7 mouse cellular contexts compared by ENCODE assay signal in the genomic region with DNA sequence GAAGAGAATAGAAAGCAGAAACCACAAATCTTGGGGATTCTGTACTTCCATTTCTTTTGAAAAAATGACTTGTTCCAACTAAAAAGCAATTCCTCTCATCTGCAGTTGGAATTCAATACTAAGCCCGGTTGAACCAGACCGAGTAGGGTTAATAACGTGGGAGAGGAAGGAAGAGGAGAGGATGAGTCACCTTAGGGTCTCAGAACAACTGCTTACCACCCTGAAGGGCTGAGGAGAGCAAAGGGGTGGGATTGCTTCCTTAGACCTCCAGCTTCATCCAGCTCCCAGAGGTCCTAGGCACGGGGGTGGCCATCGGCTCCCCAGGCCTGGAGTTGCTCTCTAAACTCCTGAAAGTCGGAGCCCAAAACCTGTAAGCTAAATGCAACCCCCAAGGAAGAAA. TPM values are rescaled to one million over a fixed set of nuclear protein-coding genes. Genes with fewer than 3 reads are reported as not detected.
DNase-seq lines count a peak whose midpoint lies in the region; ATAC-seq and TF ChIP-seq lines count a peak whose summit lies in the region.

No protein-coding gene starts in this region.

- H3K4me2 ChIP-seq in lung, postnatal 0 days (replicated peaks; ENCODE audit: low read depth, low read length) = peak overlapping the region; percentile 79
- peak overlapping the region; percentile 70 for H3K4me2 ChIP-seq in forebrain, embryonic 12.5 days
- H3K4me2 ChIP-seq in limb, embryonic 15.5 days = peak overlapping the region; percentile 82
- H3K4me2 ChIP-seq in stomach, embryonic 16.5 days (ENCODE audit: low read depth, low read length) = peak overlapping the region; percentile 83

- TF ChIP-seq EP300 in lung, postnatal 0 days (IDR thresholded peaks at IDR 0.05) = no peak

- H3K9ac ChIP-seq in lung, postnatal 0 days (replicated peaks; ENCODE audit: low read depth) = peak overlapping the region; percentile 57
- peak overlapping the region; percentile 74 for H3K9ac ChIP-seq in forebrain, embryonic 12.5 days
- peak overlapping the region; percentile 70 for H3K9ac ChIP-seq in limb, embryonic 15.5 days
- peak overlapping the region; percentile 79 for H3K9ac ChIP-seq in stomach, embryonic 16.5 days (ENCODE audit: low read length)

- peak overlapping the region; percentile 73 for H3K4me3 ChIP-seq in lung, postnatal 0 days (ENCODE audit: low read depth, low read length)
- peak overlapping the region; percentile 69 for H3K4me3 ChIP-seq in forebrain, embryonic 12.5 days (replicated peaks)
- H3K4me3 ChIP-seq in limb, embryonic 15.5 days = peak overlapping the region; percentile 65
- peak overlapping the region; percentile 56 for H3K4me3 ChIP-seq in stomach, embryonic 16.5 days (replicated peaks; ENCODE audit: low read length)

- ATAC-seq in lung, postnatal 0 days = no peak
- no peak for ATAC-seq in forebrain, embryonic 12.5 days (ENCODE audit: low FRiP score)
- ATAC-seq in limb, embryonic 15.5 days (ENCODE audit: insufficient number of reproducible peaks, low FRiP score, low TSS enrichment, low read depth) = no peak
- ATAC-seq in stomach, embryonic 16.5 days (ENCODE audit: insufficient read depth, low FRiP score) = no peak

- no peaks in the 10 kb centered on the region for H3K27me3 ChIP-seq in lung, postnatal 0 days (replicated peaks; ENCODE audit: insufficient read depth, low read length)
- H3K27me3 ChIP-seq in forebrain, embryonic 12.5 days = no peaks in the 10 kb centered on the region
- H3K27me3 ChIP-seq in limb, embryonic 15.5 days = no peaks in the 10 kb centered on the region
- no peaks in the 10 kb centered on the region for H3K27me3 ChIP-seq in stomach, embryonic 16.5 days (ENCODE audit: control insufficient read depth, insufficient read depth, low read length)

- no peaks in the 10 kb centered on the region for H3K9me3 ChIP-seq in lung, postnatal 0 days (ENCODE audit: low read length)
- no peaks in the 10 kb centered on the region for H3K9me3 ChIP-seq in forebrain, embryonic 12.5 days
- no peaks in the 10 kb centered on the region for H3K9me3 ChIP-seq in limb, embryonic 15.5 days
- H3K9me3 ChIP-seq in stomach, embryonic 16.5 days (replicated peaks; ENCODE audit: control insufficient read depth, low read length) = no peaks in the 10 kb centered on the region

- DNase-seq in lung, postnatal 0 days (ENCODE audit: low spot score) = no peak
- no peak for DNase-seq in lung, postnatal 4 days
- no peak for DNase-seq in urinary bladder, postnatal 14 days (ENCODE audit: low spot score)
- DNase-seq in right cerebral cortex, adult 2 months (ENCODE audit: low spot score in 2 of 2) = no peak

- 6% methylated on average over 6 of the region's 6 CpGs for WGBS in lung, postnatal 0 days
- 15% methylated on average over 6 of the region's 6 CpGs for WGBS in forebrain, embryonic 12.5 days
- WGBS in limb, embryonic 15.5 days = 12% methylated on average over 6 of the region's 6 CpGs
- 6% methylated on average over 6 of the region's 6 CpGs for WGBS in stomach, embryonic 16.5 days

- H3K36me3 ChIP-seq in lung, postnatal 0 days (ENCODE audit: insufficient read depth, low read length) = peaks cover 10% of the 10 kb centered on the region; the same call in 1 of the 2 replicates
- H3K36me3 ChIP-seq in forebrain, embryonic 12.5 days (replicated peaks) = peaks cover 41% of the 10 kb centered on the region
- peaks cover 44% of the 10 kb centered on the region for H3K36me3 ChIP-seq in limb, embryonic 15.5 days
- H3K36me3 ChIP-seq in stomach, embryonic 16.5 days (ENCODE audit: control insufficient read depth, insufficient read depth, low read length) = no peaks in the 10 kb centered on the region

- TF ChIP-seq CTCF in lung, postnatal 0 days (IDR thresholded peaks at IDR 0.05) = no peak

- H3K4me1 ChIP-seq in lung, postnatal 0 days (ENCODE audit: insufficient read depth, low read depth, low read length) = peaks cover 27% of the 10 kb centered on the region
- H3K4me1 ChIP-seq in forebrain, embryonic 12.5 days = peaks cover 42% of the 10 kb centered on the region
- H3K4me1 ChIP-seq in limb, embryonic 15.5 days = peaks cover 46% of the 10 kb centered on the region
- H3K4me1 ChIP-seq in stomach, embryonic 16.5 days (ENCODE audit: control insufficient read depth, insufficient read depth, low read length) = peaks cover 24% of the 10 kb centered on the region

- H3K27ac ChIP-seq in lung, postnatal 0 days (ENCODE audit: low read length) = peak overlapping the region; percentile 91
- H3K27ac ChIP-seq in forebrain, embryonic 12.5 days = peak overlapping the region; percentile 97
- peak overlapping the region; percentile 98 for H3K27ac ChIP-seq in limb, embryonic 15.5 days
- peak overlapping the region; percentile 96 for H3K27ac ChIP-seq in stomach, embryonic 16.5 days (ENCODE audit: low read length)

RNA-seq across cellular contexts. Expression of a gene that starts 0.5 kb away (rescaled TPM):
- polyA plus RNA-seq in lung, postnatal 0 days (2015; fragmentation: Nextera tagmentation; extraction: Ambion mirVana) = 44.0 and 51.9 TPM in 2 replicates
- polyA plus RNA-seq in forebrain, embryonic 12.5 days (2016; fragmentation: Nextera tagmentation; extraction: Ambion mirVana) = 55.0 and 58.9 TPM in 2 replicates
- 64.2 and 65.8 TPM in 2 replicates for polyA plus RNA-seq in limb, embryonic 15.5 days (2015; fragmentation: Nextera tagmentation; extraction: Ambion mirVana)
- 54.1 and 59.5 TPM in 2 replicates for polyA plus RNA-seq in stomach, embryonic 16.5 days (2015; fragmentation: Nextera tagmentation; extraction: Ambion mirVana)

RNA-seq across cellular contexts. Expression of a gene that starts 0.8 kb away (rescaled TPM):
- 13.6 and 13.8 TPM in 2 replicates for polyA plus RNA-seq in lung, postnatal 0 days (2015; fragmentation: Nextera tagmentation; extraction: Ambion mirVana)
- polyA plus RNA-seq in forebrain, embryonic 12.5 days (2016; fragmentation: Nextera tagmentation; extraction: Ambion mirVana) = 18.4 and 21.3 TPM in 2 replicates
- polyA plus RNA-seq in limb, embryonic 15.5 days (2015; fragmentation: Nextera tagmentation; extraction: Ambion mirVana) = 24.3 and 24.4 TPM in 2 replicates
- 17.3 and 18.2 TPM in 2 replicates for polyA plus RNA-seq in stomach, embryonic 16.5 days (2015; fragmentation: Nextera tagmentation; extraction: Ambion mirVana)

RNA-seq across cellular contexts. Expression of a gene that starts 12.7 kb away (rescaled TPM):
- 8.2 and 9.8 TPM in 2 replicates for polyA plus RNA-seq in lung, postnatal 0 days (2015; fragmentation: Nextera tagmentation; extraction: Ambion mirVana)
- 0.40 and 0.60 TPM in 2 replicates for polyA plus RNA-seq in forebrain, embryonic 12.5 days (2016; fragmentation: Nextera tagmentation; extraction: Ambion mirVana)
- 1.7 and 2.5 TPM in 2 replicates for polyA plus RNA-seq in limb, embryonic 15.5 days (2015; fragmentation: Nextera tagmentation; extraction: Ambion mirVana)
- polyA plus RNA-seq in stomach, embryonic 16.5 days (2015; fragmentation: Nextera tagmentation; extraction: Ambion mirVana) = 2.2 and 3.5 TPM in 2 replicates

RNA-seq across cellular contexts. Expression of a gene that starts 13.8 kb away (rescaled TPM):
- polyA plus RNA-seq in lung, postnatal 0 days (2015; fragmentation: Nextera tagmentation; extraction: Ambion mirVana) = 113 and 119 TPM in 2 replicates
- polyA plus RNA-seq in forebrain, embryonic 12.5 days (2016; fragmentation: Nextera tagmentation; extraction: Ambion mirVana) = 251 and 256 TPM in 2 replicates
- polyA plus RNA-seq in limb, embryonic 15.5 days (2015; fragmentation: Nextera tagmentation; extraction: Ambion mirVana) = 180 and 182 TPM in 2 replicates
- 161 and 184 TPM in 2 replicates for polyA plus RNA-seq in stomach, embryonic 16.5 days (2015; fragmentation: Nextera tagmentation; extraction: Ambion mirVana)

RNA-seq across cellular contexts. Expression of a gene that starts 18.1 kb away (rescaled TPM):
- 59.8 and 62.1 TPM in 2 replicates for polyA plus RNA-seq in lung, postnatal 0 days (2015; fragmentation: Nextera tagmentation; extraction: Ambion mirVana)
- polyA plus RNA-seq in forebrain, embryonic 12.5 days (2016; fragmentation: Nextera tagmentation; extraction: Ambion mirVana) = 47.4 and 53.0 TPM in 2 replicates
- 64.8 and 66.3 TPM in 2 replicates for polyA plus RNA-seq in limb, embryonic 15.5 days (2015; fragmentation: Nextera tagmentation; extraction: Ambion mirVana)
- polyA plus RNA-seq in stomach, embryonic 16.5 days (2015; fragmentation: Nextera tagmentation; extraction: Ambion mirVana) = 84.9 and 103 TPM in 2 replicates
